Mouse (Mus musculus) cortical plate, adult 2 months (tissue): Measurements from ENCODE around the gene Hoxa10.

Experiments used
- CTCF ChIP-seq: fragments of 200-500 bp; IDR thresholded peaks from 2 replicates; pipeline ENCODE4 v1.5.1; 2011; ENCODE audit warnings: mild to moderate bottlenecking, control low read depth, low read length; ENCODE audit not compliant: insufficient read depth; ENCODE audit errors: extremely low read depth
- POLR2A ChIP-seq: fragments of 200-500 bp; IDR thresholded peaks from 2 replicates; pipeline ENCODE4 v1.6.1; 2011; ENCODE audit warnings: mild to moderate bottlenecking, low read length, control low read depth; ENCODE audit not compliant: insufficient read depth; ENCODE audit errors: extremely low read depth

DNA sequence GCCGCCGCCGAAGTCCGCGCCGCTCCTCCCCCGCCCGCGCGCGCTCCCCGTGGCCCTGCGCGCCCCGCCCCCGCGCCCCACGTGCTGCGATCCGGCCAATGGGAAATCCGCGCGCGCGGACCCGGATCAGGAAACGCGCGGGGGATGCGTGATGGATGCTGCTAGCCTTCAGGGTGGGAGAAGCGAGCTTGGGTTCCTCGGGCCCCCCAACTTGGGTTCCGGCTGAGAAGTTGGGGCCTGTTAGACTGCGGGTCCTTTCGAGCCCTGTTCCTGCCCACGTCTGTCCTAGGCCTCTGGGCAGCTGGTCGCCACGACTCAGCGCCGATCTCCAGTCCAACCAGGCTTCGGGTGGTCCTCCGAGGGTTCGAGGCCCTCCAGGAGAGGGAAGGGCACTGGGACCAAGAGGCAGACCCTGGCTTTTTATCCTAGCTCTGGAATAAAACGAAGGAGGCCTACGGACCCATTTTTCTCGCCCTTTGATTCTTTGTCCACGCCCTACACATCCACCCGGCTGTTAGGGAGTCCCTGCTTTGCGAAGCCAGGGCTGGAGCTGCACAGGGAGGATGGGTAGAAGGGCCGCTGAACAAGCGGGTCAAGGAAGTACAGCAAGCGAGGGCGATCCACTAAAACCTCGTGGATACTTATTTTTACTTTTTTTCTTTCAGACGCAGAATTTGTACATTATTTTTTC, 48.6 kb downstream of the Hoxa10 start:
- TF ChIP-seq CTCF (no peak), POLR2A (no peak)
